Mouse (Mus musculus) midbrain, embryonic 11.5 days (tissue): ENCODE data around the gene Gm12184. TPM values are rescaled to one million over a fixed set of nuclear protein-coding genes. Genes with fewer than 3 reads are reported as not detected.

Source experiments
- ATAC-seq: fragments of 200-750 bp; cut with Nextera tagmentation; 2 replicates; pipeline ENCODE4 v1.8.0; 2017; ENCODE audit warnings: moderate TSS enrichment, moderate library complexity; ENCODE audit not compliant: low FRiP score
- DNase-seq: peaks from one replicate; pipeline ENCODE4 v3.0.0; 2015; ENCODE audit warnings: low spot score; ENCODE audit errors: missing footprints
- H3K27ac ChIP-seq: fragments of 300-500 bp; sonication (generic); 2 replicates; pipeline ENCODE4 v1.5.1; 2014; ENCODE audit warnings: low read depth, low read length
- H3K27me3 ChIP-seq: fragments of 300-500 bp; sonication (generic); 2 replicates; pipeline ENCODE4 v1.6.1; 2014; ENCODE audit warnings: mild to moderate bottlenecking, low read length, moderate library complexity, mixed read lengths; ENCODE audit not compliant: control insufficient read depth, insufficient read depth
- H3K36me3 ChIP-seq: fragments of 300-500 bp; sonication (generic); 2 replicates; pipeline ENCODE4 v1.6.1; 2014; ENCODE audit warnings: mild to moderate bottlenecking, low read length, moderate library complexity, mixed read lengths; ENCODE audit not compliant: control insufficient read depth, insufficient read depth
- H3K4me1 ChIP-seq: fragments of 300-500 bp; sonication (generic); 2 replicates; pipeline ENCODE4 v1.6.1; 2014; ENCODE audit warnings: low read length; ENCODE audit not compliant: control insufficient read depth, insufficient read depth
- H3K4me2 ChIP-seq: fragments of 300-500 bp; sonication (generic); 2 replicates; pipeline ENCODE4 v1.6.1; 2014; ENCODE audit warnings: mild to moderate bottlenecking, moderate library complexity
- H3K4me3 ChIP-seq: fragments of 300-500 bp; sonication (generic); 2 replicates; pipeline ENCODE4 v1.5.1; 2014; ENCODE audit warnings: low read depth, low read length
- H3K9ac ChIP-seq: fragments of 300-500 bp; sonication (generic); 2 replicates; pipeline ENCODE4 v1.6.1; 2014; ENCODE audit warnings: low read length
- H3K9me3 ChIP-seq: fragments of 300-500 bp; sonication (generic); 2 replicates; pipeline ENCODE4 v1.6.1; 2016; ENCODE audit warnings: low read length; ENCODE audit not compliant: control insufficient read depth
- WGBS: fragments of 180-500 bp; shearing (Covaris S2); extraction: QIAGEN DNeasy Blood & Tissue Kit; methylation state at CpG from one replicate; pipeline ENCODE4 v1.1.7; 2014; 5-methylcytosine and 5-hydroxymethylcytosine counted together
- polyA plus RNA-seq: library from polyadenylated mRNA; unstranded; fragments of >200 nt; fragmentation: Nextera tagmentation; extraction: Ambion mirVana; gene quantifications from 2 replicates; pipeline ENCODE4 v1.2.1, GENCODE M21; 2014

Gene Gm12184
- polyA plus RNA-seq, 1 experiment from 2014 or later = 11.5 TPM

GRCm38 (mm10) chr11:48840805-48841204 lies 14.3 kb upstream of the Gm12184 start:
- Histone ChIP-seq H3K4me1 (peaks cover 9% of the 10 kb centered on the region), H3K9me3 (no peaks in the 10 kb centered on the region), H3K4me3 (no peak overlapping the region), H3K9ac (no peak overlapping the region), H3K27ac (no peak overlapping the region), H3K4me2 (no peak overlapping the region), H3K36me3 (no peaks in the 10 kb centered on the region), H3K27me3 (peaks cover 25% of the 10 kb centered on the region)
- ATAC-seq = no peak
- DNase-seq = no peak

- H3K4me3 ChIP-seq = no peak overlapping the region
- ATAC-seq (no peak), DNase-seq (no peak)
- H3K27ac ChIP-seq = no peak overlapping the region
- peak overlapping the region; percentile 89 for H3K4me2 ChIP-seq
- peaks cover 9% of the 10 kb centered on the region for H3K4me1 ChIP-seq
- H3K9me3 ChIP-seq = no peaks in the 10 kb centered on the region
- H3K9ac ChIP-seq = no peak overlapping the region
- 72% methylated on average over 10 of the region's 10 CpGs for WGBS
- peaks cover 25% of the 10 kb centered on the region for H3K27me3 ChIP-seq
- H3K36me3 ChIP-seq = no peaks in the 10 kb centered on the region
These were observed 12.6 kb upstream of the Gm12184 start for GRCm38 (mm10) chr11:48838879-48839680.

GRCm38 (mm10) chr11:48838181-48838797 lies 11.8 kb upstream of the Gm12184 start:
- DNase-seq (peak; percentile 88), ATAC-seq (no peak)
- H3K4me1 ChIP-seq = peaks cover 9% of the 10 kb centered on the region
- peak overlapping the region; percentile 89 for H3K4me2 ChIP-seq
- no peak overlapping the region for H3K27ac ChIP-seq
- WGBS = 4% methylated on average over 16 of the region's 16 CpGs
- peak overlapping the region; percentile 48 for H3K9ac ChIP-seq
- no peaks in the 10 kb centered on the region for H3K36me3 ChIP-seq
- peaks cover 25% of the 10 kb centered on the region for H3K27me3 ChIP-seq
- H3K9me3 ChIP-seq = no peaks in the 10 kb centered on the region
- H3K4me3 ChIP-seq = peak overlapping the region; percentile 68

- Histone ChIP-seq H3K9ac (peak overlapping the region; percentile 48), H3K9me3 (no peaks in the 10 kb centered on the region), H3K4me2 (peak overlapping the region; percentile 89), H3K36me3 (no peaks in the 10 kb centered on the region), H3K4me3 (peak overlapping the region; percentile 68), H3K27ac (no peak overlapping the region), H3K4me1 (peaks cover 9% of the 10 kb centered on the region), H3K27me3 (peaks cover 25% of the 10 kb centered on the region)
- DNase-seq = peak; percentile 94
- ATAC-seq = peak; percentile 45
- under 1% methylated on average over 77 of the region's 77 CpGs for WGBS
These were observed 11.1 kb upstream of the Gm12184 start for GRCm38 (mm10) chr11:48837310-48838180.

- Histone ChIP-seq H3K27me3 (peaks cover 25% of the 10 kb centered on the region), H3K9me3 (no peaks in the 10 kb centered on the region), H3K9ac (peak overlapping the region; percentile 48), H3K36me3 (no peaks in the 10 kb centered on the region), H3K4me2 (peak overlapping the region; percentile 89), H3K27ac (no peak overlapping the region), H3K4me3 (peak overlapping the region; percentile 68), H3K4me1 (peaks cover 9% of the 10 kb centered on the region)
- DNase-seq (peak; percentile 85), ATAC-seq (no peak)
- 7% methylated on average over 11 of the region's 11 CpGs for WGBS
These were observed 10.5 kb upstream of the Gm12184 start for GRCm38 (mm10) chr11:48836990-48837309.

GRCm38 (mm10) chr11:48835923-48836322 lies 9.5 kb upstream of the Gm12184 start:
- Histone ChIP-seq H3K9ac (no peak overlapping the region), H3K4me1 (peaks cover 9% of the 10 kb centered on the region)

GRCm38 (mm10) chr11:48833731-48834639 lies 7.5 kb upstream of the Gm12184 start:
- ATAC-seq = peak; percentile 87
- DNase-seq = peak; percentile 100
- Histone ChIP-seq H3K9me3 (no peaks in the 10 kb centered on the region), H3K4me2 (peak overlapping the region; percentile 40), H3K9ac (peak overlapping the region; percentile 35), H3K27me3 (peaks cover 20% of the 10 kb centered on the region), H3K27ac (no peak overlapping the region), H3K36me3 (no peaks in the 10 kb centered on the region), H3K4me1 (peaks cover 9% of the 10 kb centered on the region), H3K4me3 (peak overlapping the region; percentile 37)
- WGBS = under 1% methylated on average over 30 of the region's 30 CpGs

More at GRCm38 (mm10) chr11:48835923-48836322, 9.5 kb upstream of the Gm12184 start:
- Histone ChIP-seq H3K9me3 (no peaks in the 10 kb centered on the region), H3K4me3 (no peak overlapping the region), H3K27ac (no peak overlapping the region), H3K27me3 (peaks cover 25% of the 10 kb centered on the region), H3K4me2 (no peak overlapping the region), H3K36me3 (no peaks in the 10 kb centered on the region)
- DNase-seq (no peak), ATAC-seq (no peak)
- WGBS = 76% methylated on average over 6 of the region's 6 CpGs

- 0 out of 2 replicates have a peak overlapping the region, but pooled peaks have one; percentile 11 for H3K4me3 ChIP-seq
- DNase-seq = no peak
- H3K9ac ChIP-seq = no peak overlapping the region
- no peak for ATAC-seq
- peaks cover 4% of the 10 kb centered on the region; the same call in 1 of the 2 replicates for H3K4me1 ChIP-seq
- peaks cover 13% of the 10 kb centered on the region for H3K27me3 ChIP-seq
- 46% methylated on average over 9 of the region's 9 CpGs for WGBS
- H3K9me3 ChIP-seq = no peaks in the 10 kb centered on the region
- H3K4me2 ChIP-seq = peak overlapping the region; percentile 24; the same call in 1 of the 2 replicates
- H3K36me3 ChIP-seq = no peaks in the 10 kb centered on the region
- no peak overlapping the region for H3K27ac ChIP-seq
These were observed 6.7 kb upstream of the Gm12184 start for GRCm38 (mm10) chr11:48833078-48833730.
